Mouse (Mus musculus) CH12.LX (cell line): Measurements from ENCODE around the gene Ugt1a8. TPM values are rescaled to one million over a fixed set of nuclear protein-coding genes. Genes with fewer than 3 reads are reported as not detected.

Experiments used
- DNase-seq: peaks from one replicate; pipeline ENCODE4 v3.0.0-alpha.2; 2013; ENCODE audit errors: extremely low read depth
- H3K27ac ChIP-seq: 2 replicates; pipeline ENCODE4 v1.5.1; 2012; ENCODE audit warnings: low read depth, mild to moderate bottlenecking, control low read depth, moderate library complexity; ENCODE audit not compliant: insufficient read depth
- H3K27me3 ChIP-seq: replicated peaks from 2 replicates; pipeline ENCODE3; 2012; ENCODE audit warnings: inconsistent platforms
- H3K36me3 ChIP-seq, 2 experiments: replicated peaks in 1 of 2; 2 replicates each; pipeline versions ENCODE3 to v1.6.1; 2012; ENCODE audit warnings: inconsistent platforms in 1 of 2, low read length in 1 of 2, mild to moderate bottlenecking in 1 of 2, mixed read lengths in 1 of 2, moderate library complexity in 1 of 2; ENCODE audit not compliant: control insufficient read depth in 1 of 2, insufficient read depth in 1 of 2
- H3K4me1 ChIP-seq, 2 experiments: 2 replicates each; pipeline ENCODE4 v1.6.1; 2012; ENCODE audit warnings: inconsistent platforms in 1 of 2, moderate library complexity in 1 of 2; ENCODE audit not compliant: insufficient read depth in 2 of 2, control insufficient read depth in 1 of 2
- H3K4me2 ChIP-seq: 2 replicates; pipeline ENCODE4 v1.6.1; 2012; ENCODE audit warnings: low read depth, mild to moderate bottlenecking, control low read depth; ENCODE audit not compliant: poor library complexity, insufficient read depth, severe bottlenecking
- H3K4me3 ChIP-seq, 3 experiments: fragments of 150-350 bp in 1 of 3; sonication (generic) in 1 of 3; replicated peaks in 1 of 3; 2 replicates each; pipeline versions ENCODE3 to v1.5.1; 2011 to 2012; ENCODE audit warnings: low read depth in 2 of 3, low read length in 2 of 3, mild to moderate bottlenecking in 2 of 3, moderate library complexity in 2 of 3, control low read depth in 1 of 3, improper control_type of control experiment in 1 of 3, inconsistent platforms in 1 of 3, mixed read lengths in 1 of 3; ENCODE audit not compliant: poor library complexity in 1 of 3
- H3K79me2 ChIP-seq: replicated peaks from 2 replicates; pipeline ENCODE4 v1.6.1; 2012; ENCODE audit warnings: mild to moderate bottlenecking, moderate library complexity; ENCODE audit not compliant: control insufficient read depth, poor library complexity, insufficient read depth, severe bottlenecking; ENCODE audit errors: extremely low read depth
- H3K9ac ChIP-seq: 2 replicates; pipeline ENCODE4 v1.6.1; 2012; ENCODE audit warnings: low read depth, mild to moderate bottlenecking, control low read depth, moderate library complexity; ENCODE audit not compliant: insufficient read depth
- H3K9me3 ChIP-seq: replicated peaks from 2 replicates; pipeline ENCODE3; 2012; ENCODE audit warnings: low read length, inconsistent platforms, mixed read lengths
- BHLHE40 ChIP-seq: IDR thresholded peaks from 2 replicates; pipeline ENCODE4 v1.6.1; 2011; ENCODE audit warnings: mild to moderate bottlenecking, low read depth, low read length, improper control_type of control experiment
- CHD1 ChIP-seq: IDR thresholded peaks from 2 replicates; pipeline ENCODE4 v1.6.1; 2012; ENCODE audit warnings: low read depth, low read length, improper control_type of control experiment, inconsistent platforms
- EP300 ChIP-seq: IDR thresholded peaks from 2 replicates; pipeline ENCODE4 v1.6.1; 2011; ENCODE audit warnings: low read length, improper control_type of control experiment
- ETS1 ChIP-seq: conservative IDR thresholded peaks from 2 replicates; pipeline ENCODE4 v1.6.1; 2012; ENCODE audit warnings: low read depth, mild to moderate bottlenecking, inconsistent platforms, low read length, improper control_type of control experiment, moderate library complexity
- JUND ChIP-seq: conservative IDR thresholded peaks from 2 replicates; pipeline ENCODE4 v1.6.1; 2011; ENCODE audit warnings: low read depth, low read length, improper control_type of control experiment
- KAT2A ChIP-seq: IDR thresholded peaks from 2 replicates; pipeline ENCODE4 v1.6.1; 2012; ENCODE audit warnings: low read length, improper control_type of control experiment, inconsistent platforms; ENCODE audit not compliant: insufficient replicate concordance
- MAFK ChIP-seq: IDR thresholded peaks from 2 replicates; pipeline ENCODE4 v1.6.1; 2011; ENCODE audit warnings: low read length, improper control_type of control experiment; ENCODE audit not compliant: insufficient replicate concordance
- MAX ChIP-seq: IDR thresholded peaks from 2 replicates; pipeline ENCODE4 v1.6.1; 2011; ENCODE audit warnings: low read length, improper control_type of control experiment
- MEF2A ChIP-seq: IDR thresholded peaks from 2 replicates; pipeline ENCODE4 v1.6.1; 2014; ENCODE audit warnings: low read depth, mild to moderate bottlenecking, inconsistent platforms, low read length, improper control_type of control experiment, borderline replicate concordance
- MXI1 ChIP-seq: IDR thresholded peaks from 2 replicates; pipeline ENCODE4 v1.6.1; 2011; ENCODE audit warnings: mild to moderate bottlenecking, low read depth, low read length, improper control_type of control experiment
- NELFE ChIP-seq: IDR thresholded peaks from 2 replicates; pipeline ENCODE4 v1.6.1; 2011; ENCODE audit warnings: low read depth, low read length, improper control_type of control experiment
- NRF1 ChIP-seq: IDR thresholded peaks from 2 replicates; pipeline ENCODE4 v1.6.1; 2014; ENCODE audit warnings: low read depth, mild to moderate bottlenecking, inconsistent platforms, low read length, improper control_type of control experiment, moderate library complexity
- PAX5 ChIP-seq: IDR thresholded peaks from 2 replicates; pipeline ENCODE4 v1.6.1; 2012; ENCODE audit warnings: low read length, inconsistent platforms, mixed read lengths
- RCOR1 ChIP-seq: conservative IDR thresholded peaks from 2 replicates; pipeline ENCODE4 v1.6.1; 2012; ENCODE audit warnings: low read depth, mild to moderate bottlenecking, inconsistent platforms, low read length, improper control_type of control experiment
- SIN3A ChIP-seq: IDR thresholded peaks from 2 replicates; pipeline ENCODE4 v1.6.1; 2012; ENCODE audit warnings: low read length, improper control_type of control experiment, inconsistent platforms
- SMC3 ChIP-seq: IDR thresholded peaks from 2 replicates; pipeline ENCODE4 v1.6.1; 2011; ENCODE audit warnings: low read depth, low read length, improper control_type of control experiment
- TBP ChIP-seq: conservative IDR thresholded peaks from 2 replicates; pipeline ENCODE4 v1.6.1; 2011; ENCODE audit warnings: low read depth, low read length, improper control_type of control experiment
- TCF12 ChIP-seq: IDR thresholded peaks from 2 replicates; pipeline ENCODE4 v1.6.1; 2014; ENCODE audit warnings: low read depth, mild to moderate bottlenecking, inconsistent platforms, low read length, improper control_type of control experiment
- USF1 ChIP-seq: IDR thresholded peaks from 2 replicates; pipeline ENCODE4 v1.6.1; 2014; ENCODE audit warnings: low read depth, mild to moderate bottlenecking, inconsistent platforms, low read length, improper control_type of control experiment
- ZC3H11A ChIP-seq: IDR thresholded peaks from 2 replicates; pipeline ENCODE4 v1.6.1; 2012; ENCODE audit warnings: low read depth, mild to moderate bottlenecking, inconsistent platforms, low read length, improper control_type of control experiment
- ZKSCAN1 ChIP-seq: IDR thresholded peaks from 2 replicates; pipeline ENCODE4 v1.6.1; 2012; ENCODE audit warnings: low read depth, inconsistent platforms, low read length, improper control_type of control experiment, borderline replicate concordance
- ZMIZ1 ChIP-seq: IDR thresholded peaks from 2 replicates; pipeline ENCODE4 v1.6.1; 2012; ENCODE audit warnings: low read depth, mild to moderate bottlenecking, inconsistent platforms, low read length, improper control_type of control experiment
- dilution Hi-C: fragments of 300-500 bp; cut with MboI; formaldehyde crosslinking; loops from 2 replicates; pipeline ENCODE4 v1.14.3; 2020; ENCODE audit warnings: low sequenced_read_pairs; ENCODE audit not compliant: extremely low pct_unique_long_range_greater_than_20kb, extremely low pct_ligation_motif_present
- in situ Hi-C: fragments of 300-500 bp; cut with MboI; formaldehyde crosslinking; loops from 3 replicates; pipeline ENCODE4 v1.14.3; 2019; ENCODE audit warnings: low sequenced_read_pairs, low pct_ligation_motif_present, low pct_unique_long_range_greater_than_20kb, mixed read lengths
- polyA plus RNA-seq: library from polyadenylated mRNA; unstranded; fragments of >175 nt; gene quantifications from 2 replicates; pipeline ENCODE4 v1.2.1, GENCODE M21; 2012; ENCODE audit warnings: low read depth; ENCODE audit not compliant: insufficient read length
- total RNA-seq, 2 experiments: library from RNA; depleted of rRNA; stranded (reverse); fragments of 300-350 nt in 1 of 2; fragments of >200 nt in 1 of 2; gene quantifications; 2 replicates each; pipeline ENCODE4 v1.2.3; 2012 to 2014

The Ugt1a8 gene
- total and polyA plus RNA-seq, 3 experiments, result not detected

- Histone ChIP-seq H3K9ac (no peak overlapping the region), H3K4me1 (no peaks in the 10 kb centered on the region), H3K27ac (no peak overlapping the region), H3K36me3 (no peaks in the 10 kb centered on the region), H3K9me3 (peaks cover 74% of the 10 kb centered on the region), H3K27me3 (peaks cover 36% of the 10 kb centered on the region), H3K79me2 (no peaks in the 10 kb centered on the region), H3K4me3 (no peak overlapping the region), H3K4me2 (no peak overlapping the region)
- TF ChIP-seq EP300 (no peak), TCF12 (no peak), JUND (no peak), ETS1 (no peak), PAX5 (no peak), MAX (no peak), USF1 (no peak), MAFK (no peak), ZMIZ1 (no peak), ZKSCAN1 (no peak), NRF1 (no peak), MXI1 (no peak), NELFE (no peak), SIN3A (no peak), KAT2A (no peak), RCOR1 (no peak), CHD1 (no peak), ZC3H11A (no peak), TBP (no peak), SMC3 (no peak)
- dilution Hi-C loops (no loop called here), in situ Hi-C loops (no loop called here)
- DNase-seq, result no peak
These were observed 152.5 kb downstream of the Ugt1a8 start for GRCm38 (mm10) chr1:88240072-88240471.

GRCm38 (mm10) chr1:88240579-88240978, 153.0 kb downstream of the Ugt1a8 start:
- dilution Hi-C loops (no loop called here), in situ Hi-C loops (no loop called here)
- peaks cover 72% of the 10 kb centered on the region for H3K9me3 ChIP-seq
- no peaks in the 10 kb centered on the region for H3K36me3 ChIP-seq
- no peak for DNase-seq
- peaks cover 34% of the 10 kb centered on the region for H3K27me3 ChIP-seq
- H3K27ac ChIP-seq, result no peak overlapping the region
- TF ChIP-seq MEF2A, result no peak
- TF ChIP-seq BHLHE40, result peak; percentile 20; the same call in 1 of the 2 replicates
- H3K9ac ChIP-seq, result no peak overlapping the region
- no peaks in the 10 kb centered on the region for H3K4me1 ChIP-seq
- no peak overlapping the region for H3K4me3 ChIP-seq
- H3K4me2 ChIP-seq, result no peak overlapping the region
- H3K79me2 ChIP-seq, result no peaks in the 10 kb centered on the region
